Mouse (Mus musculus) bone marrow macrophage, adult 2 months (primary cell): ENCODE results near the gene Pcdh17. TPM values are rescaled to one million over a fixed set of nuclear protein-coding genes. Genes with fewer than 3 reads are reported as not detected.

ENCODE experiments used
- H3K27ac ChIP-seq: 2 replicates; pipeline ENCODE4 v1.5.1; 2012; ENCODE audit warnings: low read depth, low read length; ENCODE audit not compliant: insufficient read depth
- H3K4me1 ChIP-seq: 2 replicates; pipeline ENCODE4 v1.6.1; 2012; ENCODE audit warnings: low read length; ENCODE audit not compliant: control insufficient read depth, insufficient read depth
- H3K4me3 ChIP-seq: 2 replicates; pipeline ENCODE4 v1.5.1; 2012; ENCODE audit warnings: mild to moderate bottlenecking, low read length, moderate library complexity; ENCODE audit not compliant: insufficient read depth
- CTCF ChIP-seq: IDR thresholded peaks from 2 replicates; pipeline ENCODE4 v1.5.1; 2012; ENCODE audit warnings: low read depth, mild to moderate bottlenecking, low read length, moderate library complexity
- POLR2A ChIP-seq: IDR thresholded peaks from 2 replicates; pipeline ENCODE4 v1.6.1; 2012; ENCODE audit warnings: mild to moderate bottlenecking, low read depth, low read length, borderline replicate concordance
- polyA plus RNA-seq: library from polyadenylated mRNA; stranded (reverse); fragments of >200 nt; gene quantifications from 2 replicates; pipeline ENCODE4 v1.2.4, GENCODE M21; 2012; ENCODE audit not compliant: missing spikeins, insufficient read depth, insufficient read length

Pcdh17 gene
- polyA plus RNA-seq: not detected in 2 replicates

- peak within 1 kb of the TSS; percentile 53 for H3K4me3 ChIP-seq
- TF ChIP-seq CTCF (no peak), POLR2A (no peak)
- no peak within 1 kb of the TSS for H3K27ac ChIP-seq
- no peaks in the 10 kb centered on the region for H3K4me1 ChIP-seq
Measured at GRCm38 (mm10) chr14:84443288-84443686, at the start of gene Pcdh17. TSS of gene Pcdh17 (plus strand) at chr14:84443563.

- H3K27ac ChIP-seq: no peak overlapping the region
- no peaks in the 10 kb centered on the region for H3K4me1 ChIP-seq
- H3K4me3 ChIP-seq: no peak overlapping the region
- TF ChIP-seq CTCF (no peak), POLR2A (no peak)
Measured at GRCm38 (mm10) chr14:84397137-84397536, 46.2 kb upstream of the Pcdh17 start.

- H3K27ac ChIP-seq: no peak overlapping the region
- no peaks in the 10 kb centered on the region for H3K4me1 ChIP-seq
- TF ChIP-seq CTCF (no peak), POLR2A (no peak)
- no peak overlapping the region for H3K4me3 ChIP-seq
Measured at GRCm38 (mm10) chr14:84424736-84425135, 18.6 kb upstream of the Pcdh17 start.

- H3K27ac ChIP-seq: no peak overlapping the region
- no peaks in the 10 kb centered on the region for H3K4me1 ChIP-seq
- TF ChIP-seq POLR2A: no peak
- TF ChIP-seq CTCF: no peak
- H3K4me3 ChIP-seq: no peak overlapping the region
Measured at GRCm38 (mm10) chr14:84426616-84427015, 16.7 kb upstream of the Pcdh17 start.

- no peak for TF ChIP-seq CTCF
- TF ChIP-seq POLR2A: no peak
- Histone ChIP-seq H3K4me3 (no peak overlapping the region), H3K27ac (no peak overlapping the region), H3K4me1 (no peaks in the 10 kb centered on the region)
Measured at GRCm38 (mm10) chr14:84438066-84438770, 5.1 kb upstream of the Pcdh17 start.

GRCm38 (mm10) chr14:84440903-84441302, 2.5 kb upstream of the Pcdh17 start:
- Histone ChIP-seq H3K4me1 (no peaks in the 10 kb centered on the region), H3K4me3 (no peak overlapping the region), H3K27ac (no peak overlapping the region)
- TF ChIP-seq CTCF (no peak), POLR2A (no peak)

GRCm38 (mm10) chr14:84442528-84443287, 655 bp upstream of the Pcdh17 start:
- TF ChIP-seq CTCF: no peak
- no peak for TF ChIP-seq POLR2A
- Histone ChIP-seq H3K4me1 (no peaks in the 10 kb centered on the region), H3K27ac (no peak overlapping the region), H3K4me3 (peak overlapping the region; percentile 53)

- Histone ChIP-seq H3K4me1 (no peaks in the 10 kb centered on the region), H3K27ac (no peak overlapping the region), H3K4me3 (peak overlapping the region; percentile 53)
- TF ChIP-seq POLR2A (no peak), CTCF (no peak)
Measured at GRCm38 (mm10) chr14:84443761-84444160, 398 bp downstream of the Pcdh17 start.

GRCm38 (mm10) chr14:84444276-84444662, 906 bp downstream of the Pcdh17 start:
- Histone ChIP-seq H3K27ac (no peak overlapping the region), H3K4me3 (peak overlapping the region; percentile 53; the same call in 1 of the 2 replicates), H3K4me1 (no peaks in the 10 kb centered on the region)
- no peak for TF ChIP-seq CTCF
- TF ChIP-seq POLR2A: no peak

GRCm38 (mm10) chr14:84444663-84445502, 1.5 kb downstream of the Pcdh17 start:
- no peak overlapping the region for H3K4me3 ChIP-seq
- no peaks in the 10 kb centered on the region for H3K4me1 ChIP-seq
- no peak overlapping the region for H3K27ac ChIP-seq
- TF ChIP-seq POLR2A (no peak), CTCF (no peak)
